Mouse (Mus musculus) heart, postnatal 14 days (tissue): ENCODE results near the gene Kcnmb3. TPM values are rescaled to one million over a fixed set of nuclear protein-coding genes. Genes with fewer than 3 reads are reported as not detected.
A peak's percentile ranks its signal among the peaks of the same experiment; 100 is the strongest.

ENCODE experiments used
- DNase-seq, 2 experiments: peaks; one replicate each; pipeline ENCODE4 v3.0.0; 2021 to 2022
- intact Hi-C: fragments of 180-260 bp; cut with DNase I; formaldehyde crosslinking; loops from one replicate; pipeline ENCODE4 v1.15.1; 2025
- long read RNA-seq, 2 experiments: library from polyadenylated mRNA; stranded (forward); transcript quantifications; one replicate each; pipeline ENCODE4 v2.0.0; 2021
- total RNA-seq, 2 experiments: library from RNA; stranded (reverse); gene quantifications; 2 replicates each; pipeline ENCODE4 v1.2.3; 2021

Kcnmb3 gene
- total RNA-seq: under 1 TPM in 1 of 2 experiments, not detected in 1; 0.17 TPM
- long read RNA-seq, experiment 1, partial matches to known transcripts: 0 of 1 reads
- long read RNA-seq, experiment 1, other reads (novel, unspliced or antisense): 1 of 1 reads
- long read RNA-seq, experiment 2, partial matches to known transcripts: 0 of 1 reads
- long read RNA-seq, experiment 2, other reads (novel, unspliced or antisense): 1 of 1 reads

GRCm38 (mm10) chr3:32492097-32493090, at the start of gene Kcnmb3:
TSS of gene Kcnmb3 (minus strand) at chr3:32492231.
- intact Hi-C loops: no loop called here
- DNase-seq: no peak

- intact Hi-C loops: no loop called here
- no peak for DNase-seq
These were observed 46.1 kb upstream of the Kcnmb3 start for GRCm38 (mm10) chr3:32538091-32538490.

- intact Hi-C loops: no loop called here
- peak; percentile 47 to 72 for DNase-seq
These were observed 45.5 kb upstream of the Kcnmb3 start for GRCm38 (mm10) chr3:32537556-32537955.

- intact Hi-C loops: no loop called here
- DNase-seq: no peak
These were observed 43.7 kb upstream of the Kcnmb3 start for GRCm38 (mm10) chr3:32535692-32536091.

GRCm38 (mm10) chr3:32530041-32530440, 38.0 kb upstream of the Kcnmb3 start:
- intact Hi-C loops: no loop called here
- no peak for DNase-seq

GRCm38 (mm10) chr3:32529303-32529898, 37.4 kb upstream of the Kcnmb3 start, which contains the start of gene Mfn1:
TSS of gene Mfn1 (plus strand) at chr3:32529465.
- DNase-seq: peak; percentile 92 to 93
- intact Hi-C loops: loop anchor here (2.0 kb wide), 1 partner anchor 19 kb away; the partner anchor contains the start of gene Zfp639

GRCm38 (mm10) chr3:32527181-32527580, 35.1 kb upstream of the Kcnmb3 start:
- intact Hi-C loops: no loop called here
- DNase-seq: no peak

GRCm38 (mm10) chr3:32513528-32513927, 21.5 kb upstream of the Kcnmb3 start:
- intact Hi-C loops: loop anchor here (5.0 kb wide), 1 partner anchor 184 kb away; no protein-coding TSS in a partner anchor
- no peak for DNase-seq

GRCm38 (mm10) chr3:32512686-32513284, 20.8 kb upstream of the Kcnmb3 start:
- no peak for DNase-seq
- intact Hi-C loops: loop anchor here (5.0 kb wide), 1 partner anchor 185 kb away; no protein-coding TSS in a partner anchor

GRCm38 (mm10) chr3:32511191-32511550, 19.1 kb upstream of the Kcnmb3 start:
- no peak for DNase-seq
- intact Hi-C loops: loop anchor here (2.0 to 5.0 kb wide), 2 partner anchors 18 to 186 kb away; partner anchors contain the start of gene Mfn1

GRCm38 (mm10) chr3:32510375-32511190, 18.6 kb upstream of the Kcnmb3 start:
- intact Hi-C loops: loop anchor here (1.0 to 5.0 kb wide), 3 partner anchors 18 to 187 kb away; partner anchors contain the start of gene Mfn1
- DNase-seq: peak; percentile 98

- intact Hi-C loops: loop anchor here (1.0 to 5.0 kb wide), 4 partner anchors 19 to 188 kb away; partner anchors contain the start of gene Mfn1
- no peak for DNase-seq
These were observed 17.7 kb upstream of the Kcnmb3 start, which contains the start of gene Zfp639 for GRCm38 (mm10) chr3:32509496-32510374. TSS of gene Zfp639 (plus strand) at chr3:32510259.

- peak; percentile 59 to 76 for DNase-seq
- intact Hi-C loops: loop anchor here (5.0 kb wide), 1 partner anchor 126 kb away; no protein-coding TSS in a partner anchor
These were observed 16.8 kb upstream of the Kcnmb3 start for GRCm38 (mm10) chr3:32508666-32509324.

- intact Hi-C loops: loop anchor here (2.0 to 5.0 kb wide), 2 partner anchors 38 to 124 kb away; no protein-coding TSS in a partner anchor
These were observed 14.6 kb upstream of the Kcnmb3 start for GRCm38 (mm10) chr3:32506366-32507225.

GRCm38 (mm10) chr3:32505841-32506240, 13.8 kb upstream of the Kcnmb3 start:
- no peak for DNase-seq
- intact Hi-C loops: loop anchor here (2.0 to 5.0 kb wide), 2 partner anchors 37 to 124 kb away; no protein-coding TSS in a partner anchor

More at GRCm38 (mm10) chr3:32506366-32507225, 14.6 kb upstream of the Kcnmb3 start:
- no peak for DNase-seq

- intact Hi-C loops: no loop called here
- no peak for DNase-seq
These were observed 8.3 kb upstream of the Kcnmb3 start for GRCm38 (mm10) chr3:32500346-32500745.

GRCm38 (mm10) chr3:32496711-32497070, 4.7 kb upstream of the Kcnmb3 start:
- intact Hi-C loops: no loop called here
- DNase-seq: no peak
